Mouse (Mus musculus) B cell, adult 2 months (primary cell): ENCODE results near the gene Iqsec1.

Experiments used
- DNase-seq, 2 experiments: peaks; one replicate each; pipeline ENCODE4 v3.0.0; 2022

Gene Iqsec1

DNA sequence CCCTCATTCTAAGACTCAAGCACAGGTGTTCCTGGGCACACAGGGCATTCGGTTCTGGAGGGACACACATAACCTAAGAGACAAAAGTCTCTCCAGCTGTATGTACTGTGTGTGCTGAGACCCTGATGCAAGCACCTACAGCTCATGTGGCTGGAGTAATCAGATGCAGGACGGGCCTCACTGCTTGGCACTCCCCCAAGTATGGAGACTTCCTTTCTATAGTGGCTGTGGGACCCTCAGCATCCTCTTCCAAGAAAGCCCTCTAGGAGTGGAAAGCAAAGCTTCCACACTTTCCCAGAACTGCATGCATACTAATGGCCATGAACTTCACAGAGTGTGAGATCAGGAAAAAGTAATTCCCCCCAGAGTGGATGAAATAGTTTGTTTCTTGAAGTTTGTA lies 208.0 kb downstream of the Iqsec1 start:
- no peak for DNase-seq

GRCm38 (mm10) chr6:90778841-90779240 lies 209.6 kb downstream of the Iqsec1 start:
- DNase-seq = no peak

DNA sequence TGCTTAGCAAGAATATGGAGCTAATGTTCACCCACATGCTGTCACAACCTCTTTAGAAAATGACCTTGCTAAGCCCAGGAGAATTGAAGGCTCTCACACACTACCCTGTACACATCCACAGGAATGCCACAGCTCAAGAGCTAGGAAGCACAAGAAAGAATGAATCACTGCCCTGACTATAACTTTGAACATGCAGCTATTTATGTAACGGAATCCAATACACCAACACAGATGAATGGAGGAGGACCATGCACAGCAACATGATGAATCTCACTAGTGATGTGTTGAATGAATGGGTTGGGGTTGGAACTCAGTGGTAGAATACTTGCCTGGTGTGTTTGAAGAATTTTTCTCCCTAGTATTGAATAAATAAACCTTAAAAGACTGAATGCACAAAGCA lies 211.2 kb downstream of the Iqsec1 start:
- no peak for DNase-seq

- no peak for DNase-seq
These were observed 212.9 kb downstream of the Iqsec1 start for GRCm38 (mm10) chr6:90775606-90776005.

DNA sequence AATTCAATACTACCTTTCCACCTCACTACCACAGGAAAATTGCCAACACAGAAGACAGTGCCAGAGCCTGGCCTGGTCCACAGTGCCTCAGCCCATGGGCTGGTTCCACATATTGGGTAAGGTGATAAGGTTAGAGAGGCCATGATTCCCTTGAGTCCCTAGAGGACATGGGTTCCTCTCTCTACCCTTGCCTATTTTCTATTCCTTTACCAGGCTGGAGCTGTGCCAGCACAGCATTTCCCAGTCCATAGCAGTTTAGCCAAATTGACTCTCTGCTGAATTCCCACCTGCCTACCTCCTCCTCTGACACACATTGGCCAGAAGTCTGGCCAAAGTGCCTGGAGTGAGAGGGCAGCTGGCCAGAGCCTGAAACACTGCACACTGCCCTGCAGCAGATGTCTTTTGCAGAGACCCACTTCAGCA lies 214.7 kb downstream of the Iqsec1 start:
- no peak for DNase-seq

- DNase-seq = no peak
These were observed 216.4 kb downstream of the Iqsec1 start for GRCm38 (mm10) chr6:90772120-90772519.

GRCm38 (mm10) chr6:90768526-90768925 lies 220.0 kb downstream of the Iqsec1 start:
- DNase-seq = no peak

- DNase-seq = no peak
These were observed 220.6 kb downstream of the Iqsec1 start for GRCm38 (mm10) chr6:90767874-90768273.

DNA sequence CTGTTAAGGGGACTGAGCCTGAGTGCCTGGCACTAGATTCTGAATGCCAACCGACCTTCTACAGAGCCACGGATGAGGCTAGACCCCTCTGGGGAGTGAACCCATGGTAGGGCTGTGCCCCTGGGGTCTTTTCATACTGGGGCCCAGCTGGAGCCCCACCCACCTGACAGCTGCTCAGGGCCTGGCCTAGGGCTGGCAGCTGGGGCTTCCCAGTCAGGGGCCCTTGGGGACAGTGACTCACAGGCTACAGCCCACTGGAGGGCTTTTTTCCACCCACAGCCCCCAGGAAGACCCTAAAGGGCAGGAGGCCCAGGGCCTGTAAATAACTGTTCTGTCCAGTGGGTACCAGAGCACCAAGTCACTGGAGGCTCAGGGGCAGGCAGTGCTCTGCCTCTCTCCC lies 223.7 kb downstream of the Iqsec1 start:
- peak; percentile 79 to 83 for DNase-seq

- peak; percentile 82 to 85 for DNase-seq
These were observed 224.4 kb downstream of the Iqsec1 start for GRCm38 (mm10) chr6:90763959-90764591.

DNA sequence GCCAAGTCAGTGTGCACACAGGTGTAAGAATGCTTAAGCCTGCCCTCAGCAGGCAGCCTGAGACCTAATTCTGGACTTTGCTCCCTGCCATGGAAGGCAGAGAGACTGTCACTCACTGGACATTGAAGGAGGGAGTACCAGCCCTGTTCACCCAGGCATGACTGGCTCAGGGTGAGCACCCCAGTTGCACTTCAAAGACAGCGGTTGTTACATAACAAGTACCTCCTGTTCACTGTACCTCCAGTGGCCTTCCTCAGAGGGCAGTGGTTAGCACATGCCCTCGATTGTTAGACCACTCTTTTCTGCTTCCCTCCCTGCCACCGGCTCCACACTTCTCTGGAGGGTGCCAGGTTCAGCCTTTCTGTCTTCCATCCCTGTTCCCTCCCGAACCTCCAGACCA lies 225.2 kb downstream of the Iqsec1 start:
- no peak for DNase-seq

- DNase-seq = no peak
These were observed 226.3 kb downstream of the Iqsec1 start for GRCm38 (mm10) chr6:90762120-90762736.

DNA sequence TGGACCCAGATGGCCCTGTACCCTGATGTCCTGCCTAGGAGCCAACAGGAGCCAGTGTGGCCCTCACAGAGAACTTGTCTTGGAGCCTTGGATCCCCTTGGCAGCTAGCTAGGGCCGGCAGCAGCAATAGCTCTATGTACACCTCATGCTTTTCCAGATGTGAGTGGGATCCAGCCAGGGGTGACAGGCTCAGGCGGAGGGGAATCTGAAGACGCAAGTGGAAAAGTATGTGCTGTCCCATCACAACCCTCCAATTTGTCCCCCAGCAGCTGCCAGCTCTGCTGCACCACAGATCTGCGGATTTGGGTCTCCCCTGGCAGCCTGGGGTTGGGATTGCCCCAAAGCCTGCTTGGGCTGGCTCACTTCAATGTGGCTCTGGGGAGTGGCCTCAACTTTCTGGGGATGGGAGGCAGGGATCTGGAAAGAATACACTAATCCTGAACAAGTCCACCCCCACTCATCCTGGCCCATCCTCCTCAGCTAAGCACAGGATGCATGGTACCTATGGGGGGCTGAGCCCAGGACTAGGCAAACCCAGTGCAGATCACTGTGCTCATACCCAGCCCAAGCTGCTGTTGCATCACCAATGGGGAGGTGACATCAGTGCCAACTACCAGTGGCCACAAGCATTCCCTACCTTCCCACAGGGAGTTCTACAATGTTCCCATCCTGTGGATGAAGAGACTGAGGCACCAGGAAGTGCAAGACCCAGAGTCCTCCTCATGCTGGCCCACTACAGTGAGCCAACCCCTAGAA lies 227.0 kb downstream of the Iqsec1 start:
- no peak for DNase-seq

DNA sequence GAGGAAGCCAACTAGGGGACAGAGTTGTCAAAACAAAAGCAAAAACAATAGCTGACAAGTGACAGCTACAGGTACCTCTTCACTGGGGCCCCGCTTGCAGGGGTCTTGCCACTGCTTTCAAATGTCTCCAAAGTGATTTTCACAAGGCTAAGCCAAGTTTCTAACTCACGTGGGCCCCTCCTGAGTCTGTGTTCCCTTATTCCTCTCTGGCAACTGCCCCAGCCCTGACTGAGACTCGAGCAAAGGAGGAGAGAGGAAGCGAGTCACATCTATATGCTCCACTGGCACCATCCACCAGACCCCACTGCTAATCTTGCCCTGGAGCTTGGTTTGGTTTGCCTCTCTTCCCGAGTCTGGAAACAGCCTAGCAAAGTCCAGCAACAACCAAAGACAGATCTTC lies 227.6 kb downstream of the Iqsec1 start:
- DNase-seq = no peak

- DNase-seq = no peak
These were observed 228.7 kb downstream of the Iqsec1 start for GRCm38 (mm10) chr6:90759754-90760153.

GRCm38 (mm10) chr6:90758155-90758554 lies 230.3 kb downstream of the Iqsec1 start:
- DNase-seq = peak; percentile 60 to 66

DNA sequence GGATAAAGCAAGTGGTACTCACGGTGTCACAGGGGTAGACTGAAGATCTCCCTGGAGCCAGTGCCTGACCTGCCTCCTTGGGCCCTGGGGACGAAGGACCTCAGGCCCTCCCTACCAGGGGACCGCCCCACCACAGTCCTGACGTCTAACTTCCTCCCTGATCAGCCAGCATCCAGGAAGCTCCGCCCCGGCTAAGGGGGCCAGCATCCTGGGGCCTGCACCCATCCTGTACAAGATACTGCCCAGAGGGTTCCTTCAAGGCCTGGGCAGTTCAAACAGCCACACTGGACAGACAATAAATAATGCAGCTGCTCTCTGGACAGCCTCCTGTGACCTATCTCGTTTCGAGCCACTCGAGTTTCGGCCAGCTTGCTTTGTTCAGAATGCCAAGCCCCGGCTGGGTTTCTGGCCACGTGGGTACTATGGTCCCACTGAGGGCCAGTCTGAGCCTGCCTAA lies 231.0 kb downstream of the Iqsec1 start:
- peak; percentile 84 to 88 for DNase-seq

GRCm38 (mm10) chr6:90756561-90756960 lies 231.9 kb downstream of the Iqsec1 start:
- DNase-seq = peak; percentile 67 to 71

DNA sequence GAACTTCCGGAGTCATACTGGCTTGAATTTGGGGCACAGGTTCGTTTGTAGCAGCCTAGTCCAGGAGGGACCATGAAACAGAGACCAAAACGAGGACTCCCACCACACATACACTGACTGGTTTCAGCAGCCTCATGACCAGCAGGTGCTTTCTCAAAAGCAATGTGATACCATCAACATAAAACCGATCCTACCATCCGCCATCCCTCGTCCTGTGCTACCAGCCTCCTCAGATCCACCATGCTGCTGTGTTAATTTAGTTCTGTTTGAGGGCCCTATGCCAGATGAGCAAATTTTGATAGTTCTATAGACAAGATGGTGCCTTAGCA lies 232.9 kb downstream of the Iqsec1 start:
- DNase-seq = no peak

DNA sequence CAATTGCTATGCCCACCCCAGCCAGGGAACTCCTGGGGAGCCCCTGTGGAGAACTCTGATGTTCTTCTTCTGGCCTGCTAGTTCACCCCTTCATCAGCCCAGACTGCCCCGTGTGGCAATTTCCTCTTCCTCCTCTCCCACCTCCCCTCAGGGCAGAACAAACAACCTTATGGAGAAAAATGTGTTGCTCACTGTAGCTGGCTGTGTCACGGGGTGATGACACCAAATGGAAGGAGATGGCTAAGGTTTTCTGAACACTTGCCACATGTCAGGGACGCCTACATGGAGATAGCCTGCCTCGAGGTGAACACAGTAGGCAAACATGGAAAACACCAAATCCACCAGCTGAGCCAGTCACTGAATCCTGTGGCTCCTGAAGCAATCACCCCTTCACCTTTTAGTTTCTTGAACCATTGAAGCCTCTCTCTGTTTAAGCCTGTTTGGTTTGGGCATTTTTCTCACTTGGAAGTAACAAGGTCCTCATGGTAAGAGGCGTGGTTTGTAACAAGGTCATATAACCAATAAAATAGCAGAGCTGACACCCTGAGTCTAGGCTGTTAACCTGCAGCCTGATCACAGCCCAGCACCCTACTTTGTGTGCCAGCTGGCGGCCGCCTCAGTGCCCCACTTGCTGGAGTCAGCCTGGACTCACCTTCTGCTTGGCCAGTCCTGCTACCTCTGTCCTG lies 233.4 kb downstream of the Iqsec1 start:
- DNase-seq = no peak

DNA sequence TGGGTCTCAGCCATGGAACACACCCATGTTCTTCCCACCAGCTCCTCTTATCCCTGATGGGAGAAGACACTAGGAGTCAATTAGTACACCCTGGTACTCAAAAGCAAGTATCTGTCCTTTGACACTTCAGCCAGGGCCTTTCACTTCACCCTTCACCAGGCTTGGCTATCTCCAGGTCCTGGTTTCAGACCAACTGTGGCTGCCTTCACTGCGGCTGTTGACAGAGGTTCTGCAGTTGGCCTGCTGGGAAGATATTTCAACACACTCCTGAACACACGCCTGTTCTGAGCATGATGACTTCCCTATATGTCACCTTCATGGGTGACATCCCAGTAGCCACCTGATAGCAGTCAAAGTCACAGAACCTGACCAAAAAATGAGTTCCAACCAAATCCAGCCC lies 234.4 kb downstream of the Iqsec1 start:
- DNase-seq = no peak

DNA sequence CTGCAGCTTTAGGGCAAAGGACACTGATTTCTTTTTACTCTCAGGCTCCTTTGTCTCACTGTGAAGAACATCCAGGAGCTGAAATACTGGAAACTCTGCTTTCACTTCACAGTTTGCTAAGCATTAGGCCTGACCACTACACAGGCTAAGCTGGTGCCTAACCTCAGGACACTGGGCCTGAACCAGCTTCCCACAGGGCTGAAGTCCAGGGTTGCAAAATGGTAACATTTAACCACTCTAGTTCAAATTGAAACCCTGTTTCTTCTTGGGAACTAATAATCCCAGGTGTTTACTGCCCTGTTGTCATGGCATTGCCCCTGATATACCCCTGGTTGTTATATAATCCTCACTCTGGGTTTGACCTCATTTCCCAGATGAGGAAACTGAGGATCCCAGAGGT lies 234.8 kb downstream of the Iqsec1 start:
- DNase-seq = no peak

GRCm38 (mm10) chr6:90751624-90752023 lies 236.9 kb downstream of the Iqsec1 start:
- DNase-seq = peak; percentile 80 to 84

GRCm38 (mm10) chr6:90750091-90750490 lies 238.4 kb downstream of the Iqsec1 start:
- DNase-seq = no peak
